Mouse (Mus musculus) kidney, adult 2 months (tissue): ENCODE results near the gene Anp32e.

Source experiments
- CTCF ChIP-seq: fragments of 200-500 bp; conservative IDR thresholded peaks from 2 replicates; pipeline ENCODE4 v1.5.1; 2011; ENCODE audit warnings: low read depth, mild to moderate bottlenecking, control low read depth, low read length, moderate library complexity, mixed read lengths; ENCODE audit not compliant: insufficient read depth, insufficient read length
- POLR2A ChIP-seq: fragments of 200-500 bp; IDR thresholded peaks from one replicate; pipeline ENCODE4 v1.6.1; 2011; ENCODE audit warnings: low read depth, low read length, control low read depth

DNA sequence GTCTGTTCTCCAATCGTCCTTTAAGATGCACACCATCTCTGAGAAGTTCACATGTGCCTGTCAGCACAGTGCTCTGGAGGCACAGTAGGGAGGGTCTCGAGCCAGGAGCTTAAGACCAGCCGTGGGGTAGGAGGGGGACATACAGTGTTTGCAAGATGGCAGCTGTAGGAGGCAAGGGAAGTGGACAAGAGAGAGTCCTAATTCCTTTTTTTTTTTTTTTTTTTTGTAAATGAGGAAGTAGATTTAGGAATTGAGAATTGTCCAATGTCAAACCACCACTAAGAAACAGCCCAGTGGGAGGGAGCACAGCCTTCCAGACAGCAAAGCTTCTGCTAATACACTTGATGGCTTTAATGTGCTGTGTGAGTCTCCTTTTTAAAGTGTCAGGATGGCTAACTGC lies 48.0 kb downstream of the Anp32e start:
- TF ChIP-seq CTCF (no peak), POLR2A (no peak)
